Mouse (Mus musculus): ENCODE data around the gene B4galt2. TPM values are rescaled to one million over a fixed set of nuclear protein-coding genes. Genes with fewer than 3 reads are reported as not detected.

B4galt2 gene
- polyA plus RNA-seq, 1 experiment from 2014 or later = 18.2 TPM

DNA sequence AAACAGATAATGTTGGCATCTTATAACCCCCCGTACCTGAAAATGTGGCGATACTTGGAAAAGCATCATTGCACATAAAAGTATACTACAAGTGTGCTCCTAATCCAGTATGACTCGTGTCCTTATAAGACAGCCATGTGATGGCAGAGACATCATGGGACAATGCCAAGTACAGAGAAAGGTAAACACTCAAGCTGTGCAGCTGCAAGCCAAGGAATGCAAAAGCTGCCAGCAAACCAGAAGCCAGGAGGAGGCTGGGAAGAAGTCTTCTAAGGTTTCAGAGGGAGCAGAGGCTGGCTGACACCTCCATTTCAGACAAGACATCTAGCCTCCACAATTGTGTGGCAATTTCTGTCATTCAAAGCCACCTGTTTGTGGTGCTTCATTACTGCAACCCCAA is 22.9 kb upstream of the B4galt2 start:
- Histone ChIP-seq H3K9me3 (ENCODE audit: control insufficient read depth, low read length) (no peaks in the 10 kb centered on the region), H3K4me2 (ENCODE audit: low read length) (no peak overlapping the region), H3K9ac (ENCODE audit: low read length) (no peak overlapping the region), H3K36me3 (ENCODE audit: control insufficient read depth, insufficient read depth, low read length) (peaks cover 86% of the 10 kb centered on the region), H3K27ac (replicated peaks in 1 of 2; ENCODE audit: control insufficient read depth in 1 of 2, insufficient read depth in 1 of 2, low read depth in 2 of 2, low read length in 2 of 2) (no peak overlapping the region), H3K4me1 (ENCODE audit: control insufficient read depth in 2 of 2, insufficient read depth in 2 of 2, low read length in 2 of 2) (peaks cover 3 to 9% of the 10 kb centered on the region in 2 experiments; a peak in 3 of 4 replicates), H3K27me3 (ENCODE audit: control insufficient read depth, insufficient read depth, low read length) (no peaks in the 10 kb centered on the region), H3K4me3 (ENCODE audit: control insufficient read depth in 1 of 2, insufficient read depth in 1 of 2, low read depth in 1 of 2, low read length in 2 of 2) (no peak overlapping the region)
- whole genome bisulfite sequencing = 87% methylated on average over 3 of the region's 3 CpGs
- no peak for ATAC-seq (ENCODE audit: insufficient number of reproducible peaks, insufficient read depth, low FRiP score, low read depth)

DNA sequence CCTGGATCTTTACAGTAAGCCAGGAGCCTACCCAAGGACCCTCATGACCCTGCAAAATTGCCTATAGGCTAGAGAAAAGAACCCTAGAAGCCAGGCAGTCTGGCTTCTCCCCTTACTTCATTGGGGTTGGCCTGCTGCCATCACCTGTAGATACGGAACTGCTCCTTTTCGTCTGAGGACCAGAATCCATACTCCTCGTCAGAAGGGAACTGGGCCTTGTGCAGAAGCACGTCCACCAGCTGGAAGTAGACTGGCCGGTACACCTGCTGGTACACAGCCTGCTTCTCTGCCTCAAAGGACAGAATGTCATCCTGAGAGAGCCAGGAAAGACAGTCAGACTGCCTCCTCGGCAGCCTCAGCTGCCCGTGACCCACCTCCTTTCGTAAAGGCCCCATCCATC is 21.5 kb upstream of the B4galt2 start:
- peaks cover 3 to 6% of the 10 kb centered on the region in 2 experiments; a peak in 3 of 4 replicates for H3K4me1 ChIP-seq (ENCODE audit: control insufficient read depth in 2 of 2, insufficient read depth in 2 of 2, low read length in 2 of 2)
- no peak overlapping the region for H3K9ac ChIP-seq (ENCODE audit: low read length)
- ATAC-seq (ENCODE audit: insufficient number of reproducible peaks, insufficient read depth, low FRiP score, low read depth) = no peak
- no peaks in the 10 kb centered on the region for H3K9me3 ChIP-seq (ENCODE audit: control insufficient read depth, low read length)
- H3K27ac ChIP-seq (replicated peaks in 1 of 2; ENCODE audit: control insufficient read depth in 1 of 2, insufficient read depth in 1 of 2, low read depth in 2 of 2, low read length in 2 of 2) = no peak overlapping the region
- H3K36me3 ChIP-seq (ENCODE audit: control insufficient read depth, insufficient read depth, low read length) = peaks cover 87% of the 10 kb centered on the region
- WGBS = 83% methylated on average over 8 of the region's 8 CpGs
- no peaks in the 10 kb centered on the region for H3K27me3 ChIP-seq (ENCODE audit: control insufficient read depth, insufficient read depth, low read length)
- H3K4me2 ChIP-seq (ENCODE audit: low read length) = no peak overlapping the region
- no peak overlapping the region for H3K4me3 ChIP-seq (ENCODE audit: control insufficient read depth in 1 of 2, insufficient read depth in 1 of 2, low read depth in 1 of 2, low read length in 2 of 2)

DNA sequence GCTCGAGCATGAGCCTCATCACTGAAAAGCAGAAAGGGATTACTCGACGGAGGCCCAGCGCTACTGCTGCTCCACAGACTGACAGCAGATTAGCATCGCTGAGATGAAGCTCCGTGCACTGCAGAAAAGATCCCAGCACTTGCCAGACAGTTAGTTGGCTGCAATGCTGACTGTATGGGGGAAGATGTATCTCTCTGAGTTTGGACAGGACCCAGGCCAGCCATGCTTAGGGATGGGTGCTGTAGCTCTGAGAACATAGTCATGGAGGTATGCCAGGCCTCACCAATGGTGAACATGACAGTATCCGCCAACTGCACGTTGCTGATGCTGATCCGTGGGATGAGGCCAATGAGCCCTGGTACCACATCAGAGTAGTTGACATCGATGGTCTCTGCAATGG is 20.8 kb upstream of the B4galt2 start:
- Histone ChIP-seq H3K9me3 (ENCODE audit: control insufficient read depth, low read length) (no peaks in the 10 kb centered on the region), H3K4me1 (ENCODE audit: control insufficient read depth in 2 of 2, insufficient read depth in 2 of 2, low read length in 2 of 2) (peaks cover 3 to 5% of the 10 kb centered on the region in 2 experiments; a peak in 3 of 4 replicates), H3K4me2 (ENCODE audit: low read length) (no peak overlapping the region), H3K9ac (ENCODE audit: low read length) (no peak overlapping the region), H3K27ac (replicated peaks in 1 of 2; ENCODE audit: control insufficient read depth in 1 of 2, insufficient read depth in 1 of 2, low read depth in 2 of 2, low read length in 2 of 2) (no peak overlapping the region), H3K4me3 (ENCODE audit: control insufficient read depth in 1 of 2, insufficient read depth in 1 of 2, low read depth in 1 of 2, low read length in 2 of 2) (no peak overlapping the region), H3K27me3 (ENCODE audit: control insufficient read depth, insufficient read depth, low read length) (no peaks in the 10 kb centered on the region), H3K36me3 (ENCODE audit: control insufficient read depth, insufficient read depth, low read length) (peaks cover 90% of the 10 kb centered on the region)
- 89% methylated on average over 10 of the region's 10 CpGs for WGBS
- no peak for ATAC-seq (ENCODE audit: insufficient number of reproducible peaks, insufficient read depth, low FRiP score, low read depth)

DNA sequence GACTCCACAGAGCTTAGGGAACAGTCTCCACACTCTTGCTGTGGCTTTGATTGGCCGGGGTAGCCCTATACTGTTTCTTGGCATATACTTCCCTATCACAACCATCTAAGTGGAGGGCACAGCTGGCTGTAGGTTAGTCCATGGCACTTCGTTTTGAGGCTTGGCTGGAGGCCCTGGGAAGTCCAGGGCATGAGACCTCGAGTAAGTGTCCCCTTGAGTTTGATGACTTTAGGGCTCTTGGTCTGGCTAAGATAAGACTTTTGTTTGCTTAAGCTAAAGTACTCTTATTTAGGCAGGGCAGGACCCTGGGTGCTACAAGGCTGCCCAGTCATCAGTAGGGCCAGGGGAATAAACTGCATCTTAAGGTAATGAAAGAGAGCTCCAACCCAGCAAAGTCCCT is 14.8 kb upstream of the B4galt2 start:
- Histone ChIP-seq H3K4me2 (ENCODE audit: low read length) (no peak overlapping the region), H3K36me3 (ENCODE audit: control insufficient read depth, insufficient read depth, low read length) (peaks cover 92% of the 10 kb centered on the region), H3K4me3 (ENCODE audit: control insufficient read depth in 1 of 2, insufficient read depth in 1 of 2, low read depth in 1 of 2, low read length in 2 of 2) (no peak overlapping the region), H3K9ac (ENCODE audit: low read length) (no peak overlapping the region), H3K27ac (replicated peaks in 1 of 2; ENCODE audit: control insufficient read depth in 1 of 2, insufficient read depth in 1 of 2, low read depth in 2 of 2, low read length in 2 of 2) (no peak overlapping the region), H3K9me3 (ENCODE audit: control insufficient read depth, low read length) (no peaks in the 10 kb centered on the region), H3K27me3 (ENCODE audit: control insufficient read depth, insufficient read depth, low read length) (no peaks in the 10 kb centered on the region), H3K4me1 (ENCODE audit: control insufficient read depth in 2 of 2, insufficient read depth in 2 of 2, low read length in 2 of 2) (no peaks in the 10 kb centered on the region)
- WGBS = 69% methylated on average over 3 of the region's 3 CpGs
- ATAC-seq (ENCODE audit: insufficient number of reproducible peaks, insufficient read depth, low FRiP score, low read depth) = no peak

DNA sequence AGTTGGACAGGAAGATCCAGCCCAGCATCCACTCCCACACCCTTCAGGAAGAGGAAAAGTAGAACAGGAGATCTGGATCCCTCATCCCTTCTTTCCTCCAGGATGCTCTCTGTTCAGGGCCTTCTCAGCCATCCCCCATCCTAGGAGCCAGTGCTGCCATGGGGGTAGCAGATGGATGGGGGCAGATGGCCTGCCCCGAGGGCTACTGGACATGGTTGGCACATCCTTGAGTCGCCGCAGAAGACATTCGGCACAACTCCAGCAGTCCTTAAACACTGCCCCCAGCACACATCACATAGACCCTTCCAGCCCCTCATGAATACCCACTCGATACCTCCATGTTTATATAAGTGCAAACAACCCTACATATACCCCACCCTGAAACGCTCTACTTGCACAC is 12.7 kb upstream of the B4galt2 start:
- no peak for ATAC-seq (ENCODE audit: insufficient number of reproducible peaks, insufficient read depth, low FRiP score, low read depth)
- 94% methylated on average over 6 of the region's 6 CpGs for WGBS
- Histone ChIP-seq H3K4me2 (ENCODE audit: low read length) (no peak overlapping the region), H3K4me3 (ENCODE audit: control insufficient read depth in 1 of 2, insufficient read depth in 1 of 2, low read depth in 1 of 2, low read length in 2 of 2) (no peak overlapping the region), H3K4me1 (ENCODE audit: control insufficient read depth in 2 of 2, insufficient read depth in 2 of 2, low read length in 2 of 2) (peaks cover 5 to 7% of the 10 kb centered on the region in 2 experiments; a peak in 3 of 4 replicates), H3K9ac (ENCODE audit: low read length) (no peak overlapping the region), H3K36me3 (ENCODE audit: control insufficient read depth, insufficient read depth, low read length) (peaks cover 71% of the 10 kb centered on the region), H3K27me3 (ENCODE audit: control insufficient read depth, insufficient read depth, low read length) (no peaks in the 10 kb centered on the region), H3K27ac (replicated peaks in 1 of 2; ENCODE audit: control insufficient read depth in 1 of 2, insufficient read depth in 1 of 2, low read depth in 2 of 2, low read length in 2 of 2) (no peak overlapping the region), H3K9me3 (ENCODE audit: control insufficient read depth, low read length) (no peaks in the 10 kb centered on the region)

DNA sequence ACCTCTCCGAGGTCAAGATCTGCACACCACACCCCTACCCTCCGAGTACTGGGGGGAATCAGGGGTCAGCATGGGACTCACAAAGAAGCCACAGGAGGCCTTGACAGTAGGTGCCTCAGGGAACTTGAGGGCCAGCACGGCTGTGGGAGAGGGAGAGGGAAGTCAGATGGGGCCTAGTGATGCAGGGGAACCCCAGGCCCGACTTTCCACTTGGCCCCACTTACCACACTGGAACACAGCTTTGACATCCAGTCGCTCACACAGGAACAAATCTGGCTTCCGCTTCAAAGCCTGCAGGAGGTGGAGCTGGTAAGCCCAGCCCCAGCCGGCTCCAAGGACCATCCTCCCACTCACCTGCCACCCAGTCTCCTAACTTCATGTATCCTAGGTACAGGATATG is 12.1 kb upstream of the B4galt2 start:
- peaks cover 65% of the 10 kb centered on the region for H3K36me3 ChIP-seq (ENCODE audit: control insufficient read depth, insufficient read depth, low read length)
- H3K27ac ChIP-seq (replicated peaks in 1 of 2; ENCODE audit: control insufficient read depth in 1 of 2, insufficient read depth in 1 of 2, low read depth in 2 of 2, low read length in 2 of 2) = no peak overlapping the region
- H3K4me3 ChIP-seq (ENCODE audit: control insufficient read depth in 1 of 2, insufficient read depth in 1 of 2, low read depth in 1 of 2, low read length in 2 of 2) = no peak overlapping the region
- H3K4me1 ChIP-seq (ENCODE audit: control insufficient read depth in 2 of 2, insufficient read depth in 2 of 2, low read length in 2 of 2) = peaks cover 6 to 10% of the 10 kb centered on the region in 2 experiments; a peak in 3 of 4 replicates
- no peaks in the 10 kb centered on the region for H3K9me3 ChIP-seq (ENCODE audit: control insufficient read depth, low read length)
- 79% methylated on average over 7 of the region's 7 CpGs for WGBS
- no peak overlapping the region for H3K9ac ChIP-seq (ENCODE audit: low read length)
- no peak overlapping the region for H3K4me2 ChIP-seq (ENCODE audit: low read length)
- ATAC-seq (ENCODE audit: insufficient number of reproducible peaks, insufficient read depth, low FRiP score, low read depth) = no peak
- no peaks in the 10 kb centered on the region for H3K27me3 ChIP-seq (ENCODE audit: control insufficient read depth, insufficient read depth, low read length)

DNA sequence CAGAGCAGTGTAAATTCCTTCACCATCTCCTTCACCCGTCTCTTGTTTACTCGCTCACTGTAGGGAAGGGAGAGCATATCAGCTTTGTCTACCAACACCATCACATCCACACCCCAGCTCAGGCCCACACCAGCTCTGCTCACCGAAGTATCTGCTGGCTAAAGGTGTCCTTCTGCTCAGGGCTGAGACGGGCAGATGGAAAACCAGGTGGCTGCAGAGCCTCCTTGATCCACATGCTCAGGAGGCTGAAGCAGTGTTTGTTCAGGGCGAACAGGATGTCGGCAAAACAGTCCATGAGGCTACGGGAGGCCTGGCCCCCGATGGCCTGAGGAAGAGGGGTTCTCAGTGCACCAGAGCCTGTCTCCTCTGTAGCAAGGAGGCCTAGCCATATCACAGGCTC is 11.3 kb upstream of the B4galt2 start:
- Histone ChIP-seq H3K4me3 (ENCODE audit: control insufficient read depth in 1 of 2, insufficient read depth in 1 of 2, low read depth in 1 of 2, low read length in 2 of 2) (no peak overlapping the region), H3K4me1 (ENCODE audit: control insufficient read depth in 2 of 2, insufficient read depth in 2 of 2, low read length in 2 of 2) (peaks cover 6 to 10% of the 10 kb centered on the region in 2 experiments; a peak in 3 of 4 replicates), H3K36me3 (ENCODE audit: control insufficient read depth, insufficient read depth, low read length) (peaks cover 65% of the 10 kb centered on the region), H3K4me2 (ENCODE audit: low read length) (no peak overlapping the region), H3K9ac (ENCODE audit: low read length) (no peak overlapping the region), H3K27me3 (ENCODE audit: control insufficient read depth, insufficient read depth, low read length) (no peaks in the 10 kb centered on the region), H3K9me3 (ENCODE audit: control insufficient read depth, low read length) (no peaks in the 10 kb centered on the region), H3K27ac (replicated peaks in 1 of 2; ENCODE audit: control insufficient read depth in 1 of 2, insufficient read depth in 1 of 2, low read depth in 2 of 2, low read length in 2 of 2) (no peak overlapping the region)
- ATAC-seq (ENCODE audit: insufficient number of reproducible peaks, insufficient read depth, low FRiP score, low read depth) = no peak
- WGBS = 90% methylated on average over 8 of the region's 8 CpGs

DNA sequence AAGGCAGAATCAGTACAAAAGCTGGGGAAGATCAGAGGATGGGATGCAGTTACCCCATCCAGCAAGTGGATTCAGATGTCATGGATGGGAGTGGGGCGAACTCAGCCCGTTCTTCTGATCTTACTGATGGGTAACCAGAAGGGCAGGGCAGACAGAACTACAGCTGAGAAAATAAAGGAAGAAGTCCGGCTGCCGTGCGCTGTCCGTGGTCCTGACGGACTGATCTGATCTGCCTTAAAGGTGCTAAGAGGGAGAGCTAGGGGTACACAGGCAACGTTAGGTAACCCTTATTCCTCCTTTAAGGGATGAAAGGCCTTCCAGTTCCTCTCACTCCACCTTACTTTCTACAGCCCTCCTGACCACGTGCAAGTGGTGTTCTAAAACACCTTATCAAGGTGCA is 10.1 kb upstream of the B4galt2 start:
- WGBS = 14% methylated on average over 9 of the region's 9 CpGs
- Histone ChIP-seq H3K36me3 (ENCODE audit: control insufficient read depth, insufficient read depth, low read length) (peaks cover 64% of the 10 kb centered on the region), H3K4me3 (ENCODE audit: control insufficient read depth in 1 of 2, insufficient read depth in 1 of 2, low read depth in 1 of 2, low read length in 2 of 2) (no peak overlapping the region)

More for the DNA sequence above, 10.1 kb upstream of the B4galt2 start:
- no peaks in the 10 kb centered on the region for H3K27me3 ChIP-seq (ENCODE audit: control insufficient read depth, insufficient read depth, low read length)
- H3K4me2 ChIP-seq (ENCODE audit: low read length) = no peak overlapping the region
- ATAC-seq (ENCODE audit: insufficient number of reproducible peaks, insufficient read depth, low FRiP score, low read depth) = no peak
- H3K9me3 ChIP-seq (ENCODE audit: control insufficient read depth, low read length) = no peaks in the 10 kb centered on the region
- no peak overlapping the region for H3K27ac ChIP-seq (replicated peaks in 1 of 2; ENCODE audit: control insufficient read depth in 1 of 2, insufficient read depth in 1 of 2, low read depth in 2 of 2, low read length in 2 of 2)
- no peak overlapping the region for H3K9ac ChIP-seq (ENCODE audit: low read length)
- H3K4me1 ChIP-seq (ENCODE audit: control insufficient read depth in 2 of 2, insufficient read depth in 2 of 2, low read length in 2 of 2) = peaks cover 6 to 10% of the 10 kb centered on the region in 2 experiments; a peak in 3 of 4 replicates

Measured in heart, embryonic 14.5 days (tissue).